Mouse (Mus musculus) lung, adult 2 months (tissue): ENCODE data around the gene Il17d.

ENCODE experiments used
- CTCF ChIP-seq: fragments of 200-500 bp; IDR thresholded peaks from 2 replicates; pipeline ENCODE4 v1.5.1; 2011; ENCODE audit warnings: mild to moderate bottlenecking, low read length, control low read depth; ENCODE audit not compliant: insufficient read depth
- POLR2A ChIP-seq: fragments of 200-500 bp; IDR thresholded peaks from 2 replicates; pipeline ENCODE4 v1.6.1; 2011; ENCODE audit warnings: low read depth, mild to moderate bottlenecking, control low read depth, low read length, borderline replicate concordance; ENCODE audit errors: extremely low read depth

DNA sequence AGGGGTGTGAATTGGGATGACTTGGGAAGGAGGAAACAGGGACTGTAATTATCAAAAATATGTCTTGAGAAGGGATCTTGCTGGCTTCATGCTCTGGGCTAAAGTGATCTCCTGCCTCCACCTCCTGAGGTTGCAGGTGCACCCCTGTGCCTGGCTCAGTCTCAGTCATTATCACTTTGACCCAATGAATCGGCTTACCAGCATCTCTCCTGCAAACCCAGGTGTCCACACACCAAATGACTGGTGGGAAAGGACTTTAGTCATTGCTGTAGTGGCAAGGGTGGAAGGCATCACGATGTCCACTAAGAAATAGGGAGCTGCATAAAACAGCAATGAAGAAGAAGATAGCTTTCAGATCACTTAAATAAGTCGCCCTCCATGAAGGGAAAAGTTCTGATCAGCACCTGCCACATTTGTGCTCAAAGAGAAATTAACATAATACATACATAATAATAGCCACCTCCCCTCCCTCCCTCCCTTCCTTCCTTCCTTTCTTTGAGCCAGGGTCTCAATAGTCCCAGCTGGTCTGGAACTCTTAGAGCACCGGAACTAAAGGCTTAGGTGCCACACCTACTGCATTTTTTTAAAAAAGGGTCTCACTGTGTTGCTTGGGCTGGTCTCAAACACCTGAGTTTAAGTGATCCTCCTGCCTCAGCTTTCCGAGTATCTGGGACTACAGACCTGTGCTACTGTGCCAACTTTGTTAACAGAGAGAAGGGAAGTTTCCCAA, 5.4 kb downstream of the Il17d start:
- TF ChIP-seq POLR2A (no peak), CTCF (no peak)
